Mouse (Mus musculus) B cell, adult 2 months (primary cell): Measurements from ENCODE around the gene Foxc2.

ENCODE experiments used
- DNase-seq, 2 experiments: peaks; one replicate each; pipeline ENCODE4 v3.0.0; 2022

The Foxc2 gene

GRCm38 (mm10) chr8:121086004-121086900 lies 29.7 kb upstream of the Foxc2 start:
- DNase-seq: no peak

GRCm38 (mm10) chr8:121088281-121088680 lies 27.7 kb upstream of the Foxc2 start:
- no peak for DNase-seq

- DNase-seq: no peak
Measured at GRCm38 (mm10) chr8:121088871-121089630, 26.9 kb upstream of the Foxc2 start.

- DNase-seq: no peak
Measured at GRCm38 (mm10) chr8:121089631-121090380, 26.2 kb upstream of the Foxc2 start.

- no peak for DNase-seq
Measured at GRCm38 (mm10) chr8:121090716-121091115, 25.3 kb upstream of the Foxc2 start.

GRCm38 (mm10) chr8:121092141-121092540 lies 23.8 kb upstream of the Foxc2 start:
- no peak for DNase-seq

GRCm38 (mm10) chr8:121092627-121093026 lies 23.3 kb upstream of the Foxc2 start:
- peak; percentile 78 for DNase-seq

- DNase-seq: no peak
Measured at GRCm38 (mm10) chr8:121093496-121093895, 22.5 kb upstream of the Foxc2 start.

- DNase-seq: peak; percentile 87
Measured at GRCm38 (mm10) chr8:121104049-121104818, 11.7 kb upstream of the Foxc2 start.

GRCm38 (mm10) chr8:121107668-121108656 lies 8.0 kb upstream of the Foxc2 start, which contains the start of gene Mthfsd:
TSS of gene Mthfsd (minus strand) at chr8:121108392.
- DNase-seq: peak; percentile 98

GRCm38 (mm10) chr8:121108657-121109056 lies 7.3 kb upstream of the Foxc2 start:
- no peak for DNase-seq

GRCm38 (mm10) chr8:121111145-121111907 lies 4.6 kb upstream of the Foxc2 start:
- peak in 1 of 2 experiments; percentile 37 for DNase-seq

GRCm38 (mm10) chr8:121113261-121113660 lies 2.7 kb upstream of the Foxc2 start:
- DNase-seq: peak; percentile 98

- DNase-seq: no peak
Measured at GRCm38 (mm10) chr8:121115136-121115535, 835 bp upstream of the Foxc2 start.

GRCm38 (mm10) chr8:121116591-121117185 lies 717 bp downstream of the Foxc2 start:
- DNase-seq: peak; percentile 44 to 48

- peak in 1 of 2 experiments; percentile 42 for DNase-seq
Measured at GRCm38 (mm10) chr8:121117186-121117651, 1.2 kb downstream of the Foxc2 start.

- DNase-seq: no peak
Measured at GRCm38 (mm10) chr8:121117906-121118305, 1.9 kb downstream of the Foxc2 start.

- DNase-seq: no peak
Measured at GRCm38 (mm10) chr8:121118634-121119420, 2.9 kb downstream of the Foxc2 start.
